Mouse (Mus musculus): ENCODE data around the gene Kalrn. TPM values are rescaled to one million over a fixed set of nuclear protein-coding genes. Genes with fewer than 3 reads are reported as not detected.
A peak's percentile ranks its signal among the peaks of the same experiment; 100 is the strongest.

Kalrn gene
- polyA plus RNA-seq, 1 experiment from 2014 or later: 44.6 TPM

DNA sequence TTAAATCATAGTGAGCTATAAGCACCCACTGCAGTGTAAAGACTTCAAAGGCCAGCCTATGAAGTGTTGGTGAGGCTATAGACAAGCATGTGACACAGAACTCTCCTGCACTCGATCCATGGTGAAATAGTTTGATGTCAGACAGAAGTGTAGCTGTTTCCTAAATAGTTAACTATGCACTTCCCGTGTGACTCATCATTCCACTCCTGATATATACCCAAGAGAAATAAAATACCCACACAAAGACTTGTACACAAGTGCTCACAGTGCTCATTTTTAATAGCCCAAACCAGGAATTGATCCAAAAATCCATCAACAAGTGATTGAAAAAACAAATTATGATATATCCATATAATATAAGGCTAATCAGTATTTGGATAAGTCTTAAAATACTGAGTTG lies 19.4 kb upstream of the Kalrn start:
- 92% methylated on average over 2 of the region's 2 CpGs for WGBS
- Histone ChIP-seq H3K4me1 (ENCODE audit: control insufficient read depth, insufficient read depth, low read length) (no peaks in the 10 kb centered on the region), H3K4me2 (ENCODE audit: low read length) (no peak overlapping the region), H3K9ac (replicated peaks; ENCODE audit: low read length) (no peak overlapping the region), H3K36me3 (ENCODE audit: control insufficient read depth, insufficient read depth, low read length) (no peaks in the 10 kb centered on the region), H3K9me3 (ENCODE audit: control insufficient read depth, low read length) (no peaks in the 10 kb centered on the region), H3K27ac (replicated peaks; ENCODE audit: low read depth, low read length) (no peak overlapping the region), H3K27me3 (ENCODE audit: control insufficient read depth, insufficient read depth, low read length) (no peaks in the 10 kb centered on the region), H3K4me3 (replicated peaks; ENCODE audit: low read depth, low read length) (no peak overlapping the region)
- no peak for ATAC-seq (ENCODE audit: low FRiP score, low TSS enrichment)
- no peak for DNase-seq

DNA sequence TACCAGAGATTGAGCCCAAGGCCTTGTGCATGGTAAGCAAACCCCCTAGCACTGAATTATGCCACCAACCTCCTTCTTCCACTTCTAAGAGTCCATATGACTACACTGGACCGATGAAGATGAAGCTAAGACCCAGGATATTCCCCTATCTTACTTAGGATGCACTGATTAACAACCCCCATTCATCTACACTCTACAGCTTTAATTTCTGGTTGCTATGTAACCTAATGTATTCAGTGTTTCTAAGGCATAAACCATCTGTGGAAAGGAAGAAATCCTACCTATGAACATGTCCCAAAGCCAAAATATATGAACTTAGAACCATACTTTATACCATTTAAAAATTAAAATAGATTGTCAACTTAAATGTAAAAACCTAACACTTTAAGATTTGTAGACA lies 18.6 kb upstream of the Kalrn start:
- Histone ChIP-seq H3K9me3 (ENCODE audit: control insufficient read depth, low read length) (no peaks in the 10 kb centered on the region), H3K36me3 (ENCODE audit: control insufficient read depth, insufficient read depth, low read length) (no peaks in the 10 kb centered on the region), H3K9ac (replicated peaks; ENCODE audit: low read length) (no peak overlapping the region), H3K4me1 (ENCODE audit: control insufficient read depth, insufficient read depth, low read length) (no peaks in the 10 kb centered on the region), H3K27me3 (ENCODE audit: control insufficient read depth, insufficient read depth, low read length) (no peaks in the 10 kb centered on the region), H3K4me2 (ENCODE audit: low read length) (no peak overlapping the region), H3K27ac (replicated peaks; ENCODE audit: low read depth, low read length) (no peak overlapping the region), H3K4me3 (replicated peaks; ENCODE audit: low read depth, low read length) (no peak overlapping the region)
- no peak for ATAC-seq (ENCODE audit: low FRiP score, low TSS enrichment)
- DNase-seq: no peak
- 82% methylated on average over 1 of the region's 1 CpGs for WGBS

GRCm38 (mm10) chr16:34579671-34580326 lies 6.5 kb upstream of the Kalrn start:
- Histone ChIP-seq H3K9me3 (ENCODE audit: control insufficient read depth, low read length) (no peaks in the 10 kb centered on the region), H3K27ac (replicated peaks; ENCODE audit: low read depth, low read length) (no peak overlapping the region), H3K36me3 (ENCODE audit: control insufficient read depth, insufficient read depth, low read length) (no peaks in the 10 kb centered on the region), H3K4me2 (ENCODE audit: low read length) (no peak overlapping the region), H3K4me3 (replicated peaks; ENCODE audit: low read depth, low read length) (no peak overlapping the region), H3K27me3 (ENCODE audit: control insufficient read depth, insufficient read depth, low read length) (no peaks in the 10 kb centered on the region), H3K9ac (replicated peaks; ENCODE audit: low read length) (no peak overlapping the region), H3K4me1 (ENCODE audit: control insufficient read depth, insufficient read depth, low read length) (peaks cover under 1% of the 10 kb centered on the region)
- WGBS: 98% methylated on average over 4 of the region's 4 CpGs
- DNase-seq (no peak), ATAC-seq (ENCODE audit: low FRiP score, low TSS enrichment) (no peak)

DNA sequence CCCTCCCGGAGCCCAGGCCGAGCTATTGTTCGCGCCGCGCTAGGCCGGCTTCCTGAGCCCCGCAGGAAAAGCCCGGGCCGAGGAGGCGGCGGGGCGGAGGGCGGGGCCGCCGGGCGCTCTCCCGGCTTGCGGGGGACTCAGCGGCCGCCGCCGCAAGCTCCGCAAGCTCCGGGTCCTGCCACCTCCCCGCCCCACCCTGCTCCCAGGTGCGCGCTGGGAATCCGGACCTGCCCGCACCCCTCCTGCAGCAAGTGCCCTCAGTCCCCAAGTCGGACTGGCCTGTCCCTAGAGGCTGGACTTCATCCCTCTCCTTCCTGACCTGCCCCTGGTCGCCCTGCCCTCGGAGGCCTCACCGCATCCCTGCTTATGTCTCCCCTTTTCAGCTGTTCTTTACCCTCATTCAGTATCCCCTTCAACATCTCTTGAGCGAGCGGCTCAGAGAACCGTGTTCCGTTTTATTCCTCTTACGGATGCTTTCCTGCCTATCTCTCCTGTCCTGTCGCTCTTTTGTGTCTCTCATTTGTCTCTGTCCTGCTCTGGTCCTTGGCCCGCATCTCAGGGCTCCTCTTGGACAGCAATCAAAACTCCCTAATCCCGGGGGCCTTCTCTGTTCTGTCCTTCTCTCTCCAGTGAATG lies 642 bp upstream of the Kalrn start:
- H3K27ac ChIP-seq (replicated peaks; ENCODE audit: low read depth, low read length): peak overlapping the region; percentile 100
- peak overlapping the region; percentile 98 for H3K9ac ChIP-seq (replicated peaks; ENCODE audit: low read length)
- under 1% methylated on average over 40 of the region's 42 CpGs for WGBS
- H3K9me3 ChIP-seq (ENCODE audit: control insufficient read depth, low read length): no peaks in the 10 kb centered on the region
- no peaks in the 10 kb centered on the region for H3K36me3 ChIP-seq (ENCODE audit: control insufficient read depth, insufficient read depth, low read length)
- DNase-seq: peak; percentile 69
- peak overlapping the region; percentile 94 for H3K4me2 ChIP-seq (ENCODE audit: low read length)
- peaks cover 26% of the 10 kb centered on the region for H3K4me1 ChIP-seq (ENCODE audit: control insufficient read depth, insufficient read depth, low read length)
- peak; percentile 1; the same call in 1 of the 2 replicates for ATAC-seq (ENCODE audit: low FRiP score, low TSS enrichment)
- H3K4me3 ChIP-seq (replicated peaks; ENCODE audit: low read depth, low read length): peak overlapping the region; percentile 96
- H3K27me3 ChIP-seq (ENCODE audit: control insufficient read depth, insufficient read depth, low read length): no peaks in the 10 kb centered on the region

- under 1% methylated on average over 61 of the region's 61 CpGs for WGBS
- Histone ChIP-seq H3K9me3 (ENCODE audit: control insufficient read depth, low read length) (no peaks in the 10 kb centered on the region), H3K4me1 (ENCODE audit: control insufficient read depth, insufficient read depth, low read length) (peaks cover 26% of the 10 kb centered on the region), H3K27ac (replicated peaks; ENCODE audit: low read depth, low read length) (peak overlapping the region; percentile 100), H3K36me3 (ENCODE audit: control insufficient read depth, insufficient read depth, low read length) (no peaks in the 10 kb centered on the region), H3K27me3 (ENCODE audit: control insufficient read depth, insufficient read depth, low read length) (no peaks in the 10 kb centered on the region), H3K4me3 (replicated peaks; ENCODE audit: low read depth, low read length) (peak overlapping the region; percentile 96), H3K4me2 (ENCODE audit: low read length) (peak overlapping the region; percentile 94), H3K9ac (replicated peaks; ENCODE audit: low read length) (peak overlapping the region; percentile 98)
- ATAC-seq (ENCODE audit: low FRiP score, low TSS enrichment) (0 out of 2 replicates have a peak, but pooled peaks have one; percentile 4), DNase-seq (peak; percentile 67)
Observed at GRCm38 (mm10) chr16:34572406-34573150, 754 bp downstream of the Kalrn start.

DNA sequence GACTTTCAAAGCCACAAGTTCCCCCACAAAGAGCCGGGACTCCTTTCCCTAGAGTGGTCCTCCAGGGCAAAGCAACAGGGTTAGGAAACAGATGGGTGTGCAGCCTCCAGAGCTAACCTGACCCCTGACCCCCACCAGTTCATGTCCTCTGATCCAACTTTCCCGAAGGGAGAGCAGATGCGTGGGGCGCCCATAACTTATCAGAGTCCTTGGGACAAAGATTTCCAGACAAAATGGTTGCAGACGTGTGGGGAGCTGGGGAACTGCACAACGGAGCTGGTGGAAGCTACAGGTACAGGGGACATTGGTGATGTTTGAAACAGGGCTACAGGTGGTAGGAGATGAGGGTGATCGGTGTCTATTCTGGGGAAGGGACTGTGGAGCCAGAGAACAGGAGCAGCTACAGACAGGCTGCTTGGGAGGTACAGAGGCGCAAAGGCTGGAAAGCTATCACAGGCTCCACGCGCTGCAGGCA lies 1.4 kb downstream of the Kalrn start:
- Histone ChIP-seq H3K9ac (replicated peaks; ENCODE audit: low read length) (peak overlapping the region; percentile 98), H3K36me3 (ENCODE audit: control insufficient read depth, insufficient read depth, low read length) (no peaks in the 10 kb centered on the region), H3K4me2 (ENCODE audit: low read length) (peak overlapping the region; percentile 94), H3K9me3 (ENCODE audit: control insufficient read depth, low read length) (no peaks in the 10 kb centered on the region), H3K27me3 (ENCODE audit: control insufficient read depth, insufficient read depth, low read length) (no peaks in the 10 kb centered on the region), H3K27ac (replicated peaks; ENCODE audit: low read depth, low read length) (peak overlapping the region; percentile 100), H3K4me1 (ENCODE audit: control insufficient read depth, insufficient read depth, low read length) (peaks cover 26% of the 10 kb centered on the region), H3K4me3 (replicated peaks; ENCODE audit: low read depth, low read length) (peak overlapping the region; percentile 96)
- peak; percentile 15; the same call in 1 of the 2 replicates for ATAC-seq (ENCODE audit: low FRiP score, low TSS enrichment)
- 1% methylated on average over 10 of the region's 10 CpGs for WGBS
- peak; percentile 65 for DNase-seq

GRCm38 (mm10) chr16:34569897-34570296 lies 3.4 kb downstream of the Kalrn start:
- Histone ChIP-seq H3K36me3 (ENCODE audit: control insufficient read depth, insufficient read depth, low read length) (no peaks in the 10 kb centered on the region), H3K27ac (replicated peaks; ENCODE audit: low read depth, low read length) (no peak overlapping the region), H3K4me2 (ENCODE audit: low read length) (peak overlapping the region; percentile 6; the same call in 1 of the 2 replicates), H3K9me3 (ENCODE audit: control insufficient read depth, low read length) (no peaks in the 10 kb centered on the region), H3K4me3 (replicated peaks; ENCODE audit: low read depth, low read length) (no peak overlapping the region), H3K27me3 (ENCODE audit: control insufficient read depth, insufficient read depth, low read length) (no peaks in the 10 kb centered on the region), H3K9ac (replicated peaks; ENCODE audit: low read length) (no peak overlapping the region), H3K4me1 (ENCODE audit: control insufficient read depth, insufficient read depth, low read length) (peaks cover 41% of the 10 kb centered on the region)
- ATAC-seq (ENCODE audit: low FRiP score, low TSS enrichment) (no peak), DNase-seq (no peak)
- whole genome bisulfite sequencing: 61% methylated on average over 2 of the region's 2 CpGs

DNA sequence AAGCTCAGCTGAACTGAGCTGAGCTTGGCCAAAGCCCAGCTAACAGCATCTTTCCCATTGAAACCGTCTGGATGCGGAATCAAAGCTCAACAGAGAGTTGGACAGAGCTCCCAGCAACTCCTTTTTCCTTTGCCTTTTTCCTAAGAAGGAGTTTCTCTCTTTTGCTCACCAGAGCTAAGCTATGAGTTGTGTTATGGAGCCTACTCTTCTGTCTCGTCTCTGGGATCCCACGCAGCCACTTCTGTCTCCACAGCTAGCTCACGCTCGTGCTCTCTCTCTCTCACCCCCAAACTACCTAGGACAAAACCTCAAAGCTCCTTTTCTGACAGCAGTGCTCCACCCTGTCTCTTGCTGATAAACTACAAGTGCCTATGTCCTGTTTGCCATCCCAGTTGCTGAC lies 4.5 kb downstream of the Kalrn start:
- peak; percentile 0 for DNase-seq
- H3K4me2 ChIP-seq (ENCODE audit: low read length): no peak overlapping the region
- H3K27me3 ChIP-seq (ENCODE audit: control insufficient read depth, insufficient read depth, low read length): no peaks in the 10 kb centered on the region
- H3K9me3 ChIP-seq (ENCODE audit: control insufficient read depth, low read length): no peaks in the 10 kb centered on the region
- no peak overlapping the region for H3K4me3 ChIP-seq (replicated peaks; ENCODE audit: low read depth, low read length)
- no peak for ATAC-seq (ENCODE audit: low FRiP score, low TSS enrichment)
- WGBS: 85% methylated on average over 6 of the region's 6 CpGs
- H3K27ac ChIP-seq (replicated peaks; ENCODE audit: low read depth, low read length): no peak overlapping the region
- no peaks in the 10 kb centered on the region for H3K36me3 ChIP-seq (ENCODE audit: control insufficient read depth, insufficient read depth, low read length)
- peaks cover 44% of the 10 kb centered on the region for H3K4me1 ChIP-seq (ENCODE audit: control insufficient read depth, insufficient read depth, low read length)
- no peak overlapping the region for H3K9ac ChIP-seq (replicated peaks; ENCODE audit: low read length)
